Mouse (Mus musculus) layer of hippocampus, adult 2 months (tissue): Measurements from ENCODE around the gene Eva1b. TPM values are rescaled to one million over a fixed set of nuclear protein-coding genes. Genes with fewer than 3 reads are reported as not detected.
A peak's percentile ranks its signal among the peaks of the same experiment; 100 is the strongest.

Source experiments
- DNase-seq, 2 experiments: peaks; one replicate each; pipeline ENCODE4 v3.0.0; 2022; ENCODE audit warnings: low spot score in 2 of 2
- H3K27ac ChIP-seq: fragments of 200-600 bp; 2 replicates; pipeline ENCODE4 v1.8.1; 2022
- H3K4me3 ChIP-seq: fragments of 200-600 bp; 2 replicates; pipeline ENCODE4 v1.8.1; 2022; ENCODE audit warnings: mild to moderate bottlenecking
- CTCF ChIP-seq: fragments of 200-600 bp; conservative IDR thresholded peaks from 2 replicates; pipeline ENCODE4 v1.8.1; 2022; ENCODE audit warnings: antibody characterized with exemption, mild to moderate bottlenecking, moderate library complexity
- long read RNA-seq, 2 experiments: library from polyadenylated mRNA; stranded (forward); transcript quantifications; one replicate each; pipeline ENCODE4 v2.0.0; 2021; ENCODE audit warnings: borderline mapping rate in 2 of 2
- total RNA-seq, 2 experiments: library from RNA; stranded (reverse); gene quantifications; 2 replicates each; pipeline ENCODE4 v1.2.3; 2021

Eva1b gene
- 1 to 10 TPM; 3.3 to 3.6 TPM for total RNA-seq
- long read RNA-seq, experiment 1, partial matches to known transcripts = 0 of 3 reads
- long read RNA-seq, experiment 1, other reads (novel, unspliced or antisense) = 0 of 3 reads
- long read RNA-seq, experiment 2, partial matches to known transcripts = 0 of 2 reads
- long read RNA-seq, experiment 2, other reads (novel, unspliced or antisense) = 0 of 2 reads

DNA sequence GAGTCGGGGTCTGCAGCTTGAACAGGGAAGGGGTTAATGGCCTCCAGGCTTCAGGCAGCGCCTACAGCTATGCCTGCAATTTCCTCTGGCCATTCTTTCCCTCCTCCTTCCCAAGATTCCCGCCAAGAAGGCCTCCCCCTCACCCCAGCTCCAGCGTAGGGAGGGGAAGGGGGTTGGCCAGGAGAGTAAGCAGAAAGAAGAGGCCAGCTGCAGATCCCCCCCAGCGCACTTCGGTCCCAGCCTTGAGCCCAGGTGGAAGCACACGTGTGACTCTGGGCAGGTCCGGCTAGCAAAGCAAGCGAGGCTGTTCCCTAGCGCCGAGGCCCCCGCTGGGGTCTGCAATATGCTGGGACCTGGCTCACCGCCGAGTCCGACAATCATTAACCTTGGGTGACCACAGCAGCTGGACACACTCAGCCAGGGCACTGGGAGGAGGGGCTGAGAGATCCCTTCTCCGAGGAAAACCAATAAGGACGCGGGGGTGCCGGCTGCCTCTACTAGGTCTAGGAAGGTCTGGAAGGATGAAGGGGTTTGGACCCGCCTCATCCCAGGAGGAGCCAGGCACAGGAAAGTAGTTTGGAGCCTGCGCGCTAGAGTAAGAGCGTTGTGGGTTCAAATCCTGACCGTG, at the start of gene Eva1b:
TSS of gene Eva1b (plus strand) at position 212 of the 628 bp plus-strand sequence.
- no peak for DNase-seq
- Histone ChIP-seq H3K4me3 (peak within 1 kb of the TSS; percentile 61), H3K27ac (peak within 1 kb of the TSS; percentile 67; the same call in 1 of the 2 replicates)
- no peak for TF ChIP-seq CTCF

DNA sequence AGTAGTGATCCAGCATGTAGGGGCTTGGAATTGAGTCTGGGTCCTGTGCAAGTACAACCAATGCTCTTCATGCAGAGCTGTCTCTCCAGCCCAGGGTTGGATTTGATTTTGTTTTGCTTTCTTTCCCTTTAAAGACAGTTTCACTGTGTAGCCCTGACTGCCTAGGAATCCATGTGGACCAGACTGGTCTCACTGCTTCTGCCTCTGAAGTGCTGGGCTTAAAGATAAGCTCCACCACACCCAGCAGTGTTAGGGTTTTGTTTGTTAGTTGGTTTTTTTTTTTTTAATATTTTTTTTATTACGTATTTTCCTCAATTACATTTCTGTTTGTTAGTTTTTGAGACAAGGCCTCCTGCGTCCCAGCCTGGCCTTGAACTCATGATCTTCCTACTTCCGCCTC, 48.2 kb upstream of the Eva1b start:
- TF ChIP-seq CTCF = no peak
- DNase-seq = no peak
- Histone ChIP-seq H3K4me3 (no peak overlapping the region), H3K27ac (0 out of 2 replicates have a peak overlapping the region, but pooled peaks have one; percentile 21)

DNA sequence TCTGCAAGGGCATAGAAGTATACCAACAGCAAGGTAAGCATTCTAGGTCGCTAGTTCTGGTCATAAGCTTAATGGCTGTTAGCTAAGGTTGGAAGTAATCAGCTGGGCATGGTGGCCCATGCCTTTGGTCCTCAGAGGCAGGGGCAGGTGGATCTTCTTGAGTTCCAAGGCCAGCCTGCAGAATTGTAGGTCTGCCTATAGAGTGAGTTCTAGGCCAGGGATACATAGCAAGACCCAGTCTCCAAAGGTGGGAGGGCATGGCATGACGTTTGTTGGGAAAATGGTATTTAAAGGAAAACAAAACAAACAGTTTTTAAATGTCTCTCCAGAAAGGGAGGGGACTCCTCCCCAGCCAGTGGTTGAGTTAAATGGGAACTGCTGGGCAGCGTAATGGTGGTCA, 46.8 kb upstream of the Eva1b start:
- Histone ChIP-seq H3K27ac (no peak overlapping the region), H3K4me3 (no peak overlapping the region)
- no peak for TF ChIP-seq CTCF
- DNase-seq = no peak

DNA sequence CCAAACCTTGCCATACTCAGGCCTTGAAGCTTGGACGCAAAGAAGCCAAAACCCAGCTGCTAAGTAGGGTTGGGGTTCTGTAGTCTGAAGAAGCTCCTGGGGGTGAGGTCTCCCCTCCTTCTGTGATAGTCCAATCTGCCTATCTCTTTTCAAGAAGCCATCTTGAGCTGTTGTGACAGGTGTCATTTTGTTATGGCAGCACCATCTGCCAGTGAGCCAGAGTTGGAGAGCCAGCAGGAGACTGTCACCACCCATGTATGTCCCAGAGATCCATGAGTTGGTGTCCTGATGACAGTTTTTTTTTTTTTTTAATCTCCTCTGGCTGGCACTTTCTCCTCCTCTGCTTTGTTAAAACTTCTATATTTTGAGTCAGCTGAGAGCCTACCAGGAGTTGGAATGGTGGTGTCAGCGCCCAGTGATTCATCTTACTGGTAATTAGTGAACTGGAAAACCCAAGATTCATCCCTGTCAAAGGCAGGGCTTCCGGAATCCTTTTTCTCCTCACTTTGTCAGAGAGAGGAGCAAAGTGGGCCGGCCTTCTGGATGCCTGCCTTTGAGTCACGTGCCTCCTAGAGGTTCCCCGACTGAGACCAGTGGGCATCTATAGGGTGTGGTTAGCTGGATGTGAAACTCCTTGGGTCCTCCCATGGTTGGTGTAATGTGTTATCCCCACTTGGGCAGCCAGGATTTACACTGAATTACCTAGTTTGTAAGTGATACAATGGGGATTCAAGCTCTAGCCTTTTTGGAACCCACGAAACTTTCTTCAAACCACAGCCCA, 45.3 kb upstream of the Eva1b start:
- peak in 1 of 2 experiments; percentile 69 for DNase-seq
- H3K4me3 ChIP-seq = no peak overlapping the region
- H3K27ac ChIP-seq = peak overlapping the region; percentile 93
- no peak for TF ChIP-seq CTCF

DNA sequence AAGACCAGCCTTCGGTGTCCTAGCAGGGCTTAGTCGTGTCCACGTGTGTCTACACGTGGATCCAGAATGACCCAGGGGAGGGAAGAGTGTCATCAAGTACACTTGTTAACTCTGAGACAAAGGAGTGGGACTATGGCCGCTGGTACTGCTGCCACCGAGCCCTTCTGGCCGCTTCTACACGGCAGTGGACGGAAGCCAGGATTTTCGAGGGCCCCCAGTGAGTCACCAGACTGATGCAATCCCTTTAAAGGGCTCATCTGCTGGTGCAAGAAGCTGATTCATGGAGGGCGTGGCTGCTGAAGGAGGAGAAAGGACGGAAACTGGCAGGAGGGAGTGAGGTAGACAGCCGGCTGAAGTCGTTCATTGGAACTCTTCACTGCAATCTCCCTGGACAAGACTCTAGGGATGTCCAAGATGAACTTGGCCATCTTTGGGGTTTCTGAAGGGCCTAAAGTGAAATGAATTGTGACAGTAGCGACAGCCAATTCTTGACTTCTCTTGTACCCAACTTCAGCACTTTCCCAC, 44.4 kb upstream of the Eva1b start:
- TF ChIP-seq CTCF = no peak
- peak; percentile 71 to 83 for DNase-seq
- Histone ChIP-seq H3K4me3 (peak overlapping the region; percentile 58), H3K27ac (peak overlapping the region; percentile 93)

DNA sequence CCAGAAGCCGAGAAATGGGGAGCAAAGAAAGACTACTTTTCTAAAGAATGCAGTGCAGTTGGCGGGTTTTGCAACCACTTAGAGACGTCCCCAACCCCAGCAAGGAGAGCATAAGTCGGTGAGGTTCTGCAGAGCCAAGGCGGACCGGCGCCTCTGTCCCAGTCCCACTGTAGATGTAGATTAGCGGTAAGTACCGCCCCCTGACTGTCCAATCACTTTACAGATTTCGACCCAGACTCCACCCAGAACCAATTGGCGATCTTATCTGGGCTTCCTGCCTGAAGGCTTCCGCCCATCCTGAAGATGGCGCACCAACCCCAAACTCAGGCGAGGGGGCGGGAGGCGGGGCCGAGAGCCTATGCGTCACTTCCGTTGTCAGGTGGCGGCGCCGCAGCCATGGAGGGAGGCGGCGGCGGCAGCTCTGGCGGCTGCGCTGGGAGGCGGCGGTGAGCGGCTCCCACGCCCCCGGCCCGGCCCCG, 43.9 kb upstream of the Eva1b start, which contains the start of gene Stk40:
TSS of gene Stk40 (plus strand) at position 368 of the 479 bp plus-strand sequence.
- peak; percentile 95 to 97 for DNase-seq
- TF ChIP-seq CTCF = peak; percentile 84
- H3K4me3 ChIP-seq = peak within 1 kb of the TSS; percentile 82
- H3K27ac ChIP-seq = peak within 1 kb of the TSS; percentile 97

GRCm38 (mm10) chr4:126104261-126105075, 43.1 kb upstream of the Eva1b start:
- no peak for DNase-seq
- TF ChIP-seq CTCF = no peak
- Histone ChIP-seq H3K4me3 (peak overlapping the region; percentile 82), H3K27ac (peak overlapping the region; percentile 97)

GRCm38 (mm10) chr4:126105131-126105783, 42.3 kb upstream of the Eva1b start:
- DNase-seq = no peak
- no peak for TF ChIP-seq CTCF
- Histone ChIP-seq H3K27ac (peak overlapping the region; percentile 97), H3K4me3 (peak overlapping the region; percentile 82)

- DNase-seq = no peak
- Histone ChIP-seq H3K4me3 (no peak overlapping the region), H3K27ac (peak overlapping the region; percentile 92)
- TF ChIP-seq CTCF = no peak
Measured at GRCm38 (mm10) chr4:126108061-126108740, 39.3 kb upstream of the Eva1b start.

- no peak for TF ChIP-seq CTCF
- Histone ChIP-seq H3K4me3 (peak overlapping the region; percentile 30), H3K27ac (peak overlapping the region; percentile 92)
- no peak for DNase-seq
Measured at GRCm38 (mm10) chr4:126109613-126110373, 37.8 kb upstream of the Eva1b start.
